Mouse (Mus musculus): ENCODE data around the gene Gpc6. TPM values are rescaled to one million over a fixed set of nuclear protein-coding genes. Genes with fewer than 3 reads are reported as not detected.

Gene Gpc6
- polyA plus RNA-seq, 1 experiment, result 1.4 TPM

DNA sequence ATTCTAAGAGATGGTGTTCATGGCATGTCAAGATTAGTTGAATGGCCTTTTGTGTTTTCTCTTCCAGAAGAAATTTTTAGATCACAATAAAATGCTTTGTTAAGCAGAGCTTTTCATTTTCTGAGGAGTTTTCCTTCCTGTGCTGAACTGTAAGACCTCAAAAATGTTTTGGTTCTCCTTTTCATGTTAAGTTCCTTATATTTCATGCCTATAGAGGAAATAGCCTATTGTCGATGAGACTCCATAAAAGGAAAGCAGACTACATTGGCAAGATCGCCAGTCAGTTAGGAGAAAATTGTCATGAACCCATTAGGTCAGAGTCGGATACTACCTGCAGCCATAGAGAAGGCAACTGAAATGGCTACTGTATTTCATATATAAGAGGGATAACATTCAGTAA is 278.8 kb downstream of the Gpc6 start:
- no peaks in the 10 kb centered on the region for H3K4me1 ChIP-seq (ENCODE audit: control insufficient read depth, insufficient read depth, insufficient read length, low read length)

GRCm38 (mm10) chr14:117214373-117214772 is 289.3 kb downstream of the Gpc6 start:
- no peak overlapping the region for H3K4me3 ChIP-seq (ENCODE audit: insufficient read depth, low read depth, low read length)
- H3K27ac ChIP-seq (replicated peaks; ENCODE audit: low read depth, low read length), result no peak overlapping the region
- no peaks in the 10 kb centered on the region for H3K4me1 ChIP-seq (ENCODE audit: control insufficient read depth, insufficient read depth, insufficient read length, low read length)

More for the DNA sequence above, 278.8 kb downstream of the Gpc6 start:
- Histone ChIP-seq H3K4me3 (ENCODE audit: insufficient read depth, low read depth, low read length) (no peak overlapping the region), H3K27ac (replicated peaks; ENCODE audit: low read depth, low read length) (no peak overlapping the region)

- no peak overlapping the region for H3K4me3 ChIP-seq (ENCODE audit: insufficient read depth, low read depth, low read length)
- H3K27ac ChIP-seq (replicated peaks; ENCODE audit: low read depth, low read length), result no peak overlapping the region
- no peaks in the 10 kb centered on the region for H3K4me1 ChIP-seq (ENCODE audit: control insufficient read depth, insufficient read depth, insufficient read length, low read length)
Observed at GRCm38 (mm10) chr14:117226920-117227319, 301.8 kb downstream of the Gpc6 start.

DNA sequence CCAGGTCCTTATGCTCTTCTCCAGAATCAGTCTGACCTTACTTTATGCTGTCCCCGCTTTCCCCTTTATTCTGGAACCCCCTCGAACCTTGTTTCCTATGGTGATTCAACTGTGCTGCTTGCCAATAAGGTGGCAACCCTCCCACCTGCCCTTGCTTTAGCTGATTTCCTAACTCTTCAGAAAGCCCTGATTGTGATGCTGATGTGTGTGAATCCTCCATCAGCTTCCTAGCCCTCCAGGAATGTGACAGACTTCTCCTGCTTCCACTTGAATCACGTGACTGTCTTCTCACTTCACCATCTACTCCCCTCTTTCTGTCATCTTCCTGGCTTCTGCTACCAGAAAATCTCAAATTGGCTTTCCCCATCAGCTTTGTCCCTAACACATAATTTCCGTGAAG is 305.4 kb downstream of the Gpc6 start:
- no peaks in the 10 kb centered on the region for H3K4me1 ChIP-seq (ENCODE audit: control insufficient read depth, insufficient read depth, insufficient read length, low read length)
- H3K4me3 ChIP-seq (ENCODE audit: insufficient read depth, low read depth, low read length), result no peak overlapping the region
- no peak overlapping the region for H3K27ac ChIP-seq (replicated peaks; ENCODE audit: low read depth, low read length)

GRCm38 (mm10) chr14:117238226-117238625 is 313.1 kb downstream of the Gpc6 start:
- Histone ChIP-seq H3K4me3 (ENCODE audit: insufficient read depth, low read depth, low read length) (no peak overlapping the region), H3K4me1 (ENCODE audit: control insufficient read depth, insufficient read depth, insufficient read length, low read length) (no peaks in the 10 kb centered on the region), H3K27ac (replicated peaks; ENCODE audit: low read depth, low read length) (no peak overlapping the region)

GRCm38 (mm10) chr14:117239694-117240427 is 314.7 kb downstream of the Gpc6 start:
- H3K4me1 ChIP-seq (ENCODE audit: control insufficient read depth, insufficient read depth, insufficient read length, low read length), result no peaks in the 10 kb centered on the region
- H3K4me3 ChIP-seq (ENCODE audit: insufficient read depth, low read depth, low read length), result no peak overlapping the region
- no peak overlapping the region for H3K27ac ChIP-seq (replicated peaks; ENCODE audit: low read depth, low read length)

DNA sequence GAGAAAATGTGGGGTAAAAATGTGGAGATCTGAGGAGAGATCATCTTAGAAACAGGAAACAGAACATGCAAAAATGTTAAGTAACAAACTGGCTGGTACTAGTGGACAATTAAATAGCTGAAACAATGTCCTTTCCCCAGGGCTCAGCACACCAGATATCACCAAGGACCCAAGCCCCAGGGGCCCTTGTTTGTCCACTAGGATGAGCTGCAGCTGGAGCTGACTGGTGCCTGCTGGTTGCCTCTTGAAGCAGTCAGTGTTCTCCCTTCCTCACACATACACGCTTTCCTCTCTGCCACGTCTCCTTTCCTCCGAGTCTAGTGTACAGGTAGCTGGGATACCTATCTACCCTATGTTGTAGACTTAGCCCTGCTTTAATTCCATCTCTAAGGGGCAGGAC is 320.5 kb downstream of the Gpc6 start:
- H3K27ac ChIP-seq (replicated peaks; ENCODE audit: low read depth, low read length), result no peak overlapping the region
- no peak overlapping the region for H3K4me3 ChIP-seq (ENCODE audit: insufficient read depth, low read depth, low read length)
- H3K4me1 ChIP-seq (ENCODE audit: control insufficient read depth, insufficient read depth, insufficient read length, low read length), result no peaks in the 10 kb centered on the region

- Histone ChIP-seq H3K27ac (replicated peaks; ENCODE audit: low read depth, low read length) (no peak overlapping the region), H3K4me1 (ENCODE audit: control insufficient read depth, insufficient read depth, insufficient read length, low read length) (no peaks in the 10 kb centered on the region), H3K4me3 (ENCODE audit: insufficient read depth, low read depth, low read length) (no peak overlapping the region)
Observed at GRCm38 (mm10) chr14:117256192-117256591, 331.1 kb downstream of the Gpc6 start.

- H3K27ac ChIP-seq (replicated peaks; ENCODE audit: low read depth, low read length), result no peak overlapping the region
- H3K4me1 ChIP-seq (ENCODE audit: control insufficient read depth, insufficient read depth, insufficient read length, low read length), result no peaks in the 10 kb centered on the region
- H3K4me3 ChIP-seq (ENCODE audit: insufficient read depth, low read depth, low read length), result no peak overlapping the region
Observed at GRCm38 (mm10) chr14:117265653-117266052, 340.5 kb downstream of the Gpc6 start.

GRCm38 (mm10) chr14:117267823-117268601 is 342.9 kb downstream of the Gpc6 start:
- no peaks in the 10 kb centered on the region for H3K4me1 ChIP-seq (ENCODE audit: control insufficient read depth, insufficient read depth, insufficient read length, low read length)
- no peak overlapping the region for H3K4me3 ChIP-seq (ENCODE audit: insufficient read depth, low read depth, low read length)
- H3K27ac ChIP-seq (replicated peaks; ENCODE audit: low read depth, low read length), result no peak overlapping the region

DNA sequence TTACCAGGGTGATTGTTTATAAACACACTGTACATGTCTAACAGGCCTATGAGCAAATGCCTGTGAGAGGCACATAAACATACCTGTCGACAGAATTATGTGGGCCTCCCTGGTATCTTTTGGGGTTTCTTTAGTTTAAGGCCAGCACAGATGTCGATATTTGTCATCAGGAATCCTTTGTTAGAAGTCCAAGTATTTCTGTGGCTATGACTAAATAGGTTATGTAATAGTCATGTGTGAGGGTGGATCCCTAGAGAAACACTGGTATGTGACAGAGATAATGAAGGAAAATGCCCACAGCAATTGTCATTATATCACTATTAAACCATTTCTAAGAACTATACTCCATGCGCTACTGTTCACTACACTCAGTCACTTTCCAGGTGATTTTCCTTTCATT is 358.5 kb downstream of the Gpc6 start:
- no peaks in the 10 kb centered on the region for H3K4me1 ChIP-seq (ENCODE audit: control insufficient read depth, insufficient read depth, insufficient read length, low read length)
- H3K27ac ChIP-seq (replicated peaks; ENCODE audit: low read depth, low read length), result no peak overlapping the region
- H3K4me3 ChIP-seq (ENCODE audit: insufficient read depth, low read depth, low read length), result no peak overlapping the region

DNA sequence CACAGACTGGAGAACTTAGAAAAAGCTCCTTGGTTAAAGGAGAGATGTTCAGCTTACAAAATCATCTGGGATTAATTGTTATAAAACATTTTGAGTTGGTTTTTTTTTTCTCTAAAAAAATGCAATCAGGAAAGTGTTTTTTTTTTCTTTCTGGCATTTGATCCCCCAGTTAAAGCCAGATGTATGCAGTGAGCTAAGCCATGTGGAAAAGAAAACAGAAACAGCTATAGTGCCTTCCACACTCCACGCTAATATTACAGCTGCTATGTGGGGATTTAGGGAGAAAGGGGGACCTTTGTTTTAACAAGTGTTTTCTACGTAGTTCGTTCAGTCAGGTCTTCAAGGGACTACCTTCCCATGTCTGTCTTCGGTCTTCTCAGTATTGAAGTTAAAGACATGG is 368.6 kb downstream of the Gpc6 start:
- no peaks in the 10 kb centered on the region for H3K4me1 ChIP-seq (ENCODE audit: control insufficient read depth, insufficient read depth, insufficient read length, low read length)
- H3K27ac ChIP-seq (replicated peaks; ENCODE audit: low read depth, low read length), result no peak overlapping the region
- no peak overlapping the region for H3K4me3 ChIP-seq (ENCODE audit: insufficient read depth, low read depth, low read length)

- Histone ChIP-seq H3K27ac (replicated peaks; ENCODE audit: low read depth, low read length) (no peak overlapping the region), H3K4me1 (ENCODE audit: control insufficient read depth, insufficient read depth, insufficient read length, low read length) (no peaks in the 10 kb centered on the region), H3K4me3 (ENCODE audit: insufficient read depth, low read depth, low read length) (no peak overlapping the region)
Observed at GRCm38 (mm10) chr14:117296207-117296838, 371.2 kb downstream of the Gpc6 start.

- Histone ChIP-seq H3K4me1 (ENCODE audit: control insufficient read depth, insufficient read depth, insufficient read length, low read length) (no peaks in the 10 kb centered on the region), H3K4me3 (ENCODE audit: insufficient read depth, low read depth, low read length) (no peak overlapping the region), H3K27ac (replicated peaks; ENCODE audit: low read depth, low read length) (no peak overlapping the region)
Observed at GRCm38 (mm10) chr14:117301019-117301418, 375.9 kb downstream of the Gpc6 start.

DNA sequence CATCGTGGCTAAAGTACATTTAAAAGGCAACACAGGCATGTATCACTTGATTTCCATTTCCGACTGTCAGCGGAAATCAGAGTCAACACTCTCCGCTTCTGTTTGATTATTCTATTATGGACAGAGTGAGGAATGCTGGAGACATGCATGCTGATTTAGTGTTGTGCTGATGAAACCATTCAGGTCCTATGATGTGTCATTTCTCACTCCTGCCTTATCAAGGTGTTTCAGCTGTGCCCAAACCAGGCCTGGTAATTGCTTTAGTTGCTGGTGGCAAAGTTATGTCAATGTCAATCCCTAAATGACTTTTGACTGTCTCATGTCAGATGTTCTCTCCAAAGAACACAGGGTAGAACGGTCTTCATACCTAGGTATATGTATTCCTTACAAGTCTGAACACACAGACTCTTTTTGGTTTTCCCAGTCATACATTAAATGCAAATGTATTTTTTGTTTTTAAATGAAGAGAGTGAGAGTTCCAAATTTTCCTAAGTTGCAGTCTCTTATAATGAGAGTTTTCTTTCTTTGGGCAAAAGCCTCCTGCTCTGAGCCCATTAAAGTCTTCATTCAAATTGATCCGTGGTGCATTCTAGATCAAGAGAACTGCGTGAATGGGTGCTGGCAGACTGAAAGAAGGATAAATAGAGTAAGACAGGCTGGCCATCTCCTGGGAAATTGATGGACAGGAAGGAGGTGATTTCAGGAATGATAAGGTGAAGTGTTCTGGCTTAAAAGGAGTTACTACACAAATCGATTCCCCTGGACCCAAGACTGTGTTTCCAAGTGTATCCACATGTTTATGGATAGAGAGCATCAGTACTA is 379.0 kb downstream of the Gpc6 start:
- Histone ChIP-seq H3K4me1 (ENCODE audit: control insufficient read depth, insufficient read depth, insufficient read length, low read length) (no peaks in the 10 kb centered on the region), H3K27ac (replicated peaks; ENCODE audit: low read depth, low read length) (no peak overlapping the region), H3K4me3 (ENCODE audit: insufficient read depth, low read depth, low read length) (no peak overlapping the region)
